Mouse (Mus musculus): ENCODE data around the gene Col15a1.

Gene Col15a1

GRCm38 (mm10) chr4:47347022-47347421 lies 139.1 kb downstream of the Col15a1 start:
- no peak for DNase-seq (ENCODE audit: low spot score in 2 of 2)

- DNase-seq (ENCODE audit: low spot score in 2 of 2) = no peak
Observed at GRCm38 (mm10) chr4:47349759-47350158, 141.8 kb downstream of the Col15a1 start.

GRCm38 (mm10) chr4:47351386-47352049 lies 143.6 kb downstream of the Col15a1 start:
- peak in 1 of 2 experiments; percentile 27 for DNase-seq (ENCODE audit: low spot score in 2 of 2)

- DNase-seq (ENCODE audit: low spot score in 2 of 2) = peak; percentile 62 to 73
Observed at GRCm38 (mm10) chr4:47352061-47352661, 144.2 kb downstream of the Col15a1 start.

GRCm38 (mm10) chr4:47352803-47353388 lies 144.9 kb downstream of the Col15a1 start, which contains the start of gene Tgfbr1:
TSS of gene Tgfbr1 (plus strand) at chr4:47353222.
- peak; percentile 98 to 99 for DNase-seq (ENCODE audit: low spot score in 2 of 2)

GRCm38 (mm10) chr4:47353416-47354111 lies 145.6 kb downstream of the Col15a1 start:
- peak in 1 of 2 experiments; percentile 33 for DNase-seq (ENCODE audit: low spot score in 2 of 2)

GRCm38 (mm10) chr4:47354304-47354703 lies 146.3 kb downstream of the Col15a1 start:
- DNase-seq (ENCODE audit: low spot score in 2 of 2) = no peak

- DNase-seq (ENCODE audit: low spot score in 2 of 2) = no peak
Observed at GRCm38 (mm10) chr4:47362662-47363061, 154.7 kb downstream of the Col15a1 start.
